Mouse (Mus musculus): ENCODE results near the gene Armc10.
"Not testable (repeated sequence)": the region's sequence is repeated elsewhere in the genome, so short reads cannot be mapped to it uniquely, and the experiment has no call there.

Armc10 gene

DNA sequence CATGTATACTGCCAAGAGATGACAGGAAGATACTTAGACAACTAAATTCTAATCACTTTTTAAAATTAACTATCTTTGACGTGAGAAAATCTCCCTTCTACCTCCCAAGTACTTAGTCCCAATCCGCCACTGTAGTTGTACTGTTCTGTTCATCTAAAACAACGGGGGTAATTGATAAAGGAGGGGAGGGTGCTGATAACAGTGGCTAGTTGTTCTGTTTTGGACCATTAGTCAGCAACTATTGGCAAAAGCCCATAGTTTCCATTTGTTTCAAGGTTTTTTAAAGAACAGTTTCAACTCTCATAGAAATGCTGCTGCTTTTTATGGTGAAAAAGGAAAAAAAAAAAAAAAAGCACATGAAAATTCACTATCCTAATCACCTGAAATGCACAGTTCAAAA lies 58.1 kb downstream of the Armc10 start:
- DNase-seq: no peak

DNA sequence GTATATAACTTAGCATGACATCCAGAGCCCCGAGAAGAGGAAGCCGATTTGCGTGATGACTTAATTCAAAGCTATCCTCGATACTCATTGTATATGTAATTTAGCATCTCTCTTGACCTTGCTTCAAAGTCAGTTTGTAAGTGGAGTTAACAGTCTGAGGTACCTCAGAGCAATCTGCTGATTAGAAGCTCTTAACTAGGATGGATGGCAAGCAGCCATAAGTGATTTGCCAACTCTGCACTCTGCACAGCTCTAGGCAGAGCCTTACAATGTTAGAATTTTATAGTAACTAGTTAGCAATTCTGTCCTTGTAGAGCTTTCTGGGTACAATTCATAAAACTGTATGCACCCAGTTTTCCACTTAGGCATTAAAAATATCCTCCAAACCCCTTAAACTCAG lies 60.9 kb downstream of the Armc10 start:
- no peak for DNase-seq

DNA sequence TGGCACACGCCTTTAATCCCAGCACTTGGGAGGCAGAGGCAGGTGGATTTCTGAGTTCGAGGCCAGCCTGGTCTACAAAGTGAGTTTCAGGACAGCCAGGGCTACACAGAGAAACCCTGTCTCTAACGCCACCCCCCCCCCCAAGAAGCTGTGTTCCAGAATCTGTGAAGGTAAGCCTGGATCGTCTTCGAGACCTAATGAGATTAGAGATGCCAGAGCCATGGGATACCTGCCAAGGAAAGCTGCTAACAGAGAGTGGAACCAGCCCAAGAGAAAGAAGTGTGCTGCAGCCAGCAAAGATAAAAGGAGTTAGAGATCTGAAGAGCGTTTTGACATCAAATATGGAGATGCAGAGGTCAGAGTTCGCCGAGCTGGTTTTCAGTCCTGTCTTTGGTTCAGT lies 62.4 kb downstream of the Armc10 start:
- DNase-seq: not testable (repeated sequence)

Data from right cerebral cortex, postnatal 25 days (tissue).